Mouse (Mus musculus): Measurements from ENCODE around the gene Kcnj16. TPM values are rescaled to one million over a fixed set of nuclear protein-coding genes. Genes with fewer than 3 reads are reported as not detected.

Kcnj16 gene
- not detected in 2 replicates for total RNA-seq (2014; rRNA removed; ENCODE audit: low replicate concordance)
- polyA plus RNA-seq (2015; fragmentation: Nextera tagmentation; extraction: Ambion mirVana): not detected in 2 replicates

DNA sequence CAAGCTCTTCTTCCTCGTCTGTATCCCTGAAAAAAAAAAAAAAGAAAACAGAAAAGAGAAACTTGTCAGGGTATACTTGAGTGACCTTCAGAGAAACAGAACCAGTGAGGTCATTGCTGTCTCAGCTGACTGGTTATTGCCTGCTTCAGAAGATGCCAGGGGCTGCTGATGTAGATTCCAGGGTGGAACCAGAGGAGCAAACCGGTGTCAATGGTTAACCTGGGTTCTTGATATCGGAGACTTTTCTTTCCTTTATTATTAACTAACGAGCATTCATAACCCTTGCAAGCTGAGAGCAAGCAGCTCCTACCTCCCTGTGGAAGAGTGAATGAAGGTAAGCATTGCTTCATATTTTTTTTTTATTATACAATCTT lies at the start of gene Kcnj16:
Gene Kcnj16, plus strand, starts transcription at position 272 of the 374 bp plus-strand sequence.
- no peak within 1 kb of the TSS for H3K27ac ChIP-seq (ENCODE audit: low read depth)
- H3K9ac ChIP-seq (replicated peaks; ENCODE audit: low read depth, low read length): no peak within 1 kb of the TSS
- no peaks in the 10 kb centered on the region for H3K4me1 ChIP-seq (ENCODE audit: control insufficient read depth, insufficient read depth)
- ATAC-seq (ENCODE audit: insufficient read depth, low read depth): no peak
- H3K36me3 ChIP-seq (replicated peaks; ENCODE audit: control insufficient read depth, insufficient read depth, low read length): no peaks in the 10 kb centered on the region
- H3K4me3 ChIP-seq (ENCODE audit: low read depth, low read length): no peak within 1 kb of the TSS
- no peak for DNase-seq (ENCODE audit: low spot score)
- H3K27me3 ChIP-seq (ENCODE audit: control insufficient read depth, insufficient read depth, low read length): no peaks in the 10 kb centered on the region
- H3K4me2 ChIP-seq (ENCODE audit: low read depth, low read length): no peak within 1 kb of the TSS
- no peaks in the 10 kb centered on the region for H3K9me3 ChIP-seq (replicated peaks; ENCODE audit: control insufficient read depth, low read length)
- 77% methylated on average over 4 of the region's 4 CpGs for WGBS
- TF ChIP-seq CTCF (IDR thresholded peaks at IDR 0.05; ENCODE audit: low read depth) (no peak), EP300 (IDR thresholded peaks at IDR 0.05; ENCODE audit: low read depth) (no peak)

- WGBS: 53% methylated on average over 5 of the region's 5 CpGs
Observed at GRCm38 (mm10) chr11:110918808-110919465, 48.9 kb upstream of the Kcnj16 start.

DNA sequence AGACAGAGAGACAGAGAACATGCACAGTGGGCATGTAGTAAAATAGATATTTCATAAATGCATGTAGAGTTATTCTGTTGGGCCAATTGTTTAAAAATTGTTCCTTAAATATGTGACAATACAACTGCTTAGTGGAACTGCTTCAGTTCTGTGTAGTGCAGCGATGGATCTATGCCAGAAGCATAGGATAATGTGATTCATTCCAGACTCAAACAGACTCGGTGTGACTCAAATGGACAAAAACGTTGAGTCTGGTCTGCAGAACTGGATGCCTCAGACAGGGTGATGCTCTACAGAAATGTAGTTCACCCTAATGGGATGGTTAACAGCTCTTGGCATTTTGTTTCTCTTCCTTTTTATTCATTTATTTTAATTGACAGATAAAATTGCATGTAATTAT lies 32.1 kb upstream of the Kcnj16 start:
- WGBS: 55% methylated on average over 3 of the region's 3 CpGs
- no peak overlapping the region for H3K9ac ChIP-seq (replicated peaks; ENCODE audit: low read depth, low read length)
- H3K27me3 ChIP-seq (ENCODE audit: control insufficient read depth, insufficient read depth, low read length): no peaks in the 10 kb centered on the region
- TF ChIP-seq EP300 (IDR thresholded peaks at IDR 0.05; ENCODE audit: low read depth) (no peak), CTCF (IDR thresholded peaks at IDR 0.05; ENCODE audit: low read depth) (no peak)
- ATAC-seq (ENCODE audit: insufficient read depth, low read depth) (no peak), DNase-seq (ENCODE audit: low spot score) (no peak)
- no peak overlapping the region for H3K4me3 ChIP-seq (ENCODE audit: low read depth, low read length)
- no peak overlapping the region for H3K4me2 ChIP-seq (ENCODE audit: low read depth, low read length)
- H3K27ac ChIP-seq (ENCODE audit: low read depth): no peak overlapping the region
- no peaks in the 10 kb centered on the region for H3K36me3 ChIP-seq (replicated peaks; ENCODE audit: control insufficient read depth, insufficient read depth, low read length)
- H3K9me3 ChIP-seq (replicated peaks; ENCODE audit: control insufficient read depth, low read length): no peaks in the 10 kb centered on the region
- H3K4me1 ChIP-seq (ENCODE audit: control insufficient read depth, insufficient read depth): no peaks in the 10 kb centered on the region

More at GRCm38 (mm10) chr11:110918808-110919465, 48.9 kb upstream of the Kcnj16 start:
- Histone ChIP-seq H3K27ac (ENCODE audit: low read depth) (no peak overlapping the region), H3K27me3 (ENCODE audit: control insufficient read depth, insufficient read depth, low read length) (no peaks in the 10 kb centered on the region), H3K9me3 (replicated peaks; ENCODE audit: control insufficient read depth, low read length) (no peaks in the 10 kb centered on the region), H3K4me1 (ENCODE audit: control insufficient read depth, insufficient read depth) (0 out of 2 replicates have a peak, but pooled peaks cover 4% of the 10 kb centered on the region), H3K36me3 (replicated peaks; ENCODE audit: control insufficient read depth, insufficient read depth, low read length) (no peaks in the 10 kb centered on the region), H3K4me3 (ENCODE audit: low read depth, low read length) (no peak overlapping the region), H3K4me2 (ENCODE audit: low read depth, low read length) (no peak overlapping the region), H3K9ac (replicated peaks; ENCODE audit: low read depth, low read length) (no peak overlapping the region)
- TF ChIP-seq EP300 (IDR thresholded peaks at IDR 0.05; ENCODE audit: low read depth) (no peak), CTCF (IDR thresholded peaks at IDR 0.05; ENCODE audit: low read depth) (no peak)
- ATAC-seq (ENCODE audit: insufficient read depth, low read depth) (no peak), DNase-seq (ENCODE audit: low spot score) (no peak)

DNA sequence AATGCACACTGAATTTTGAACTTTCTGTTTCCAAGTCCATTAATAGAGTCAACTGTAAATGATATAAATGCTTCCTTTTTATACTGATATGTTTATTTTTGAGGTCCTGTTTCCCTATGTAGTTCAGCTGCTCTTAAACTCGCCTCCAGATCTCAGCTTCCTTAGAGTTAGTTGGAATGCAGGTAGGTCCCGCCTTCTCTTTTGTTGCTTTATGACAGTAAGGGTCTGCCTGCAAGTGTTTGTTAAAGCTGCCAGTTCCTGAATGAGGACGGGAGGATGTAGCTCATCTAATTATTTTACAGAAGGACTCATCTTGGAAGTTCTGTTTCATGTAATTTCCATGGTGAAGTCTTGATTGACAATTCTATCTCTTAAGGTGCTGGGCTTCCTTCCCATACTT lies 25.6 kb upstream of the Kcnj16 start:
- Histone ChIP-seq H3K4me2 (ENCODE audit: low read depth, low read length) (no peak overlapping the region), H3K9me3 (replicated peaks; ENCODE audit: control insufficient read depth, low read length) (no peaks in the 10 kb centered on the region), H3K9ac (replicated peaks; ENCODE audit: low read depth, low read length) (no peak overlapping the region), H3K27me3 (ENCODE audit: control insufficient read depth, insufficient read depth, low read length) (no peaks in the 10 kb centered on the region), H3K36me3 (replicated peaks; ENCODE audit: control insufficient read depth, insufficient read depth, low read length) (no peaks in the 10 kb centered on the region), H3K27ac (ENCODE audit: low read depth) (no peak overlapping the region), H3K4me3 (ENCODE audit: low read depth, low read length) (no peak overlapping the region), H3K4me1 (ENCODE audit: control insufficient read depth, insufficient read depth) (no peaks in the 10 kb centered on the region)
- ATAC-seq (ENCODE audit: insufficient read depth, low read depth): no peak
- TF ChIP-seq CTCF (IDR thresholded peaks at IDR 0.05; ENCODE audit: low read depth) (no peak), EP300 (IDR thresholded peaks at IDR 0.05; ENCODE audit: low read depth) (no peak)
- WGBS: 27% methylated on average over 3 of the region's 3 CpGs
- no peak for DNase-seq (ENCODE audit: low spot score)

- no peaks in the 10 kb centered on the region for H3K27me3 ChIP-seq (ENCODE audit: control insufficient read depth, insufficient read depth, low read length)
- H3K9me3 ChIP-seq (replicated peaks; ENCODE audit: control insufficient read depth, low read length): no peaks in the 10 kb centered on the region
- ATAC-seq (ENCODE audit: insufficient read depth, low read depth): peak; percentile 71
- no peak overlapping the region for H3K9ac ChIP-seq (replicated peaks; ENCODE audit: low read depth, low read length)
- DNase-seq (ENCODE audit: low spot score): peak; percentile 22
- no peak overlapping the region for H3K4me3 ChIP-seq (ENCODE audit: low read depth, low read length)
- no peak for TF ChIP-seq CTCF (IDR thresholded peaks at IDR 0.05; ENCODE audit: low read depth)
- no peak for TF ChIP-seq EP300 (IDR thresholded peaks at IDR 0.05; ENCODE audit: low read depth)
- H3K4me2 ChIP-seq (ENCODE audit: low read depth, low read length): no peak overlapping the region
- H3K36me3 ChIP-seq (replicated peaks; ENCODE audit: control insufficient read depth, insufficient read depth, low read length): no peaks in the 10 kb centered on the region
- WGBS: 18% methylated on average over 6 of the region's 6 CpGs
- H3K4me1 ChIP-seq (ENCODE audit: control insufficient read depth, insufficient read depth): no peaks in the 10 kb centered on the region
- no peak overlapping the region for H3K27ac ChIP-seq (ENCODE audit: low read depth)
Observed at GRCm38 (mm10) chr11:110942695-110943135, 25.1 kb upstream of the Kcnj16 start.

DNA sequence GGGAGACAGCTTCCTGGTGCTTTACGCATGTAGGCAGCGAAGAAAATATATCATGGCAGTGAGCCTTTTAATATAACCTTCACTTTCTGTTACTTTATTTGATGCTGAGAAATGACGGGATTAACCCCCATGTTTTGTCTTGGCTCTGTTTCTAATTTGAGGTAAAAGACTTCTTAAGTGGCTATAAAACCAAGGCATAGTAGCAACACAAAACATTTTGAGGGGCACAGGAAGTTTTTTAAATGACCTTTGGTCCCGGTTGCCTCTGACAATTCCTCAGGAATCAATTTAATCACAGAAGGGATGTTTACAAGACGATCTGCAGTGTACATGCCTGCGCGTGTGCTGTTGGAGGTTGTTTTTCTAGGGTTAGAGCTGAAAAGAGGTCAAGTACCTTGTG lies 11.2 kb upstream of the Kcnj16 start:
- ATAC-seq (ENCODE audit: insufficient read depth, low read depth): no peak
- no peak overlapping the region for H3K27ac ChIP-seq (ENCODE audit: low read depth)
- H3K4me1 ChIP-seq (ENCODE audit: control insufficient read depth, insufficient read depth): no peaks in the 10 kb centered on the region
- no peak overlapping the region for H3K4me3 ChIP-seq (ENCODE audit: low read depth, low read length)
- TF ChIP-seq EP300 (IDR thresholded peaks at IDR 0.05; ENCODE audit: low read depth) (no peak), CTCF (IDR thresholded peaks at IDR 0.05; ENCODE audit: low read depth) (no peak)
- no peaks in the 10 kb centered on the region for H3K27me3 ChIP-seq (ENCODE audit: control insufficient read depth, insufficient read depth, low read length)
- no peaks in the 10 kb centered on the region for H3K9me3 ChIP-seq (replicated peaks; ENCODE audit: control insufficient read depth, low read length)
- no peak overlapping the region for H3K9ac ChIP-seq (replicated peaks; ENCODE audit: low read depth, low read length)
- DNase-seq (ENCODE audit: low spot score): no peak
- H3K4me2 ChIP-seq (ENCODE audit: low read depth, low read length): no peak overlapping the region
- no peaks in the 10 kb centered on the region for H3K36me3 ChIP-seq (replicated peaks; ENCODE audit: control insufficient read depth, insufficient read depth, low read length)
- WGBS: 64% methylated on average over 7 of the region's 7 CpGs

All from heart, postnatal 0 days (tissue).